In genomic region chr11:52286301-52286957, GRCm38 (mm10) we compare ENCODE assay signal across 12 mouse cellular contexts. TPM values are rescaled to one million over a fixed set of nuclear protein-coding genes. Genes with fewer than 3 reads are reported as not detected.
DNase-seq lines count a peak whose midpoint lies in the region; ATAC-seq and TF ChIP-seq lines count a peak whose summit lies in the region.
"Had no signal": no experiment of that assay in that cellular context is flagged by ENCODE, and none has a peak within 500 bp of the region (broad histone marks: within the 10 kb centered on the region; RNA-seq: fewer than 3 reads in every experiment).

No protein-coding gene starts in this region.

- WGBS in hindbrain, embryonic 11.5 days, result 9% methylated on average over 16 of the region's 16 CpGs
- 17% methylated on average over 16 of the region's 16 CpGs for WGBS in hindbrain, embryonic 16.5 days

- TF ChIP-seq CTCF in brain, embryonic 14.5 days (IDR thresholded peaks at IDR 0.05; ENCODE audit: borderline replicate concordance, extremely low read depth, insufficient read depth, insufficient read length), result no peak

- no peak overlapping the region for H3K4me3 ChIP-seq in hindbrain, embryonic 11.5 days (ENCODE audit: low read depth, low read length)
- H3K4me3 ChIP-seq in hindbrain, embryonic 16.5 days (ENCODE audit: low read length), result no peak overlapping the region

- H3K27me3 ChIP-seq in hindbrain, embryonic 11.5 days (ENCODE audit: control insufficient read depth, insufficient read depth, low read length), result peaks cover 32% of the 10 kb centered on the region
- H3K27me3 ChIP-seq in hindbrain, embryonic 16.5 days (replicated peaks; ENCODE audit: control insufficient read depth, insufficient read depth, low read length), result peaks cover 16% of the 10 kb centered on the region

- no peak overlapping the region for H3K4me2 ChIP-seq in hindbrain, embryonic 11.5 days (replicated peaks; ENCODE audit: low read depth, low read length)
- H3K4me2 ChIP-seq in hindbrain, embryonic 16.5 days (ENCODE audit: low read length), result no peak overlapping the region
- H3K4me2 ChIP-seq: hindbrain, embryonic 14.5 days had no signal

- H3K9me3 ChIP-seq in hindbrain, embryonic 11.5 days (ENCODE audit: control insufficient read depth, low read length), result no peaks in the 10 kb centered on the region
- H3K9me3 ChIP-seq in hindbrain, embryonic 16.5 days (ENCODE audit: control insufficient read depth, low read length), result no peaks in the 10 kb centered on the region
- H3K9me3 ChIP-seq: G1E had no signal

- peaks cover 6% of the 10 kb centered on the region for H3K4me1 ChIP-seq in hindbrain, embryonic 11.5 days (replicated peaks; ENCODE audit: control insufficient read depth, insufficient read depth, low read length)
- H3K4me1 ChIP-seq in hindbrain, embryonic 16.5 days (ENCODE audit: control insufficient read depth, insufficient read depth, low read depth, low read length), result peaks cover 20% of the 10 kb centered on the region

- no peak overlapping the region for H3K27ac ChIP-seq in hindbrain, embryonic 11.5 days (ENCODE audit: low read depth, low read length)
- H3K27ac ChIP-seq in hindbrain, embryonic 16.5 days (ENCODE audit: low read depth, low read length), result no peak overlapping the region
- H3K27ac ChIP-seq: hindbrain, embryonic 14.5 days had no signal

- no peaks in the 10 kb centered on the region for H3K36me3 ChIP-seq in hindbrain, embryonic 11.5 days (ENCODE audit: control insufficient read depth, insufficient read depth, low read length)
- no peaks in the 10 kb centered on the region for H3K36me3 ChIP-seq in hindbrain, embryonic 16.5 days (ENCODE audit: control insufficient read depth, insufficient read depth, low read length)
- H3K36me3 ChIP-seq: G1E had no signal

- TF ChIP-seq POLR2A in brain, embryonic 14.5 days (IDR thresholded peaks at IDR 0.05; ENCODE audit: borderline replicate concordance, extremely low read depth, insufficient read depth, insufficient read length, poor library complexity, severe bottlenecking), result no peak

- no peak overlapping the region for H3K9ac ChIP-seq in hindbrain, embryonic 11.5 days (ENCODE audit: low read depth, low read length)
- no peak overlapping the region for H3K9ac ChIP-seq in hindbrain, embryonic 16.5 days (ENCODE audit: low read depth, low read length)
- H3K9ac ChIP-seq: hindbrain, embryonic 14.5 days had no signal

- DNase-seq in hindbrain, embryonic 11.5 days (ENCODE audit: low spot score), result peak; percentile 30
- peak; percentile 28 for DNase-seq in thymus, postnatal 4 days
- DNase-seq in thymus, postnatal 0 days (ENCODE audit: low spot score), result no peak
- peak; percentile 47 for DNase-seq in brain, embryonic 14.5 days (ENCODE audit: low read depth)
- no peak for DNase-seq in cerebellum, adult 9-10 months
- DNase-seq: cerebellum, postnatal 36 days; kidney, adult 2 months; liver had no signal

- ATAC-seq in hindbrain, embryonic 11.5 days (ENCODE audit: low FRiP score), result no peak
- no peak for ATAC-seq in hindbrain, embryonic 16.5 days
- ATAC-seq in erythroid progenitor cell, adult 5-6 weeks (replicated peaks; ENCODE audit: low FRiP score, poor library complexity, severe bottlenecking), result no peak

RNA-seq across cellular contexts. Expression of gene Tcf7, which starts 3.6 kb away (rescaled TPM):
- polyA plus RNA-seq in hindbrain, embryonic 11.5 days (2014; fragmentation: Nextera tagmentation; extraction: Ambion mirVana), result 6.9 and 7.7 TPM in 2 replicates
- polyA plus RNA-seq in hindbrain, embryonic 16.5 days (2015; fragmentation: Nextera tagmentation; extraction: Ambion mirVana), result 1.2 and 3.1 TPM in 2 replicates
- polyA plus RNA-seq in thymus, postnatal 0 days (2015; fragmentation: Nextera tagmentation; extraction: Ambion mirVana), result 1,084 and 1,272 TPM in 2 replicates
- polyA plus RNA-seq in brain, embryonic 14.5 days (2012; rRNA removed), result 8.2 and 10.3 TPM in 2 replicates
- total RNA-seq in erythroid progenitor cell, adult 5-6 weeks (2015; ENCODE audit: low replicate concordance), result 16.2 and 22.6 TPM in 2 replicates
- 1.4 and 3.3 TPM in 2 replicates for total RNA-seq in erythroid progenitor cell, adult 5-6 weeks (2017; ENCODE audit: low replicate concordance)
- total RNA-seq: G1E had no signal
- polyA plus RNA-seq: G1E had no signal

RNA-seq across cellular contexts. Expression of gene Skp1a, which starts 54.6 kb away (rescaled TPM):
- 1,030 and 1,116 TPM in 2 replicates for polyA plus RNA-seq in hindbrain, embryonic 11.5 days (2014; fragmentation: Nextera tagmentation; extraction: Ambion mirVana)
- polyA plus RNA-seq in hindbrain, embryonic 16.5 days (2015; fragmentation: Nextera tagmentation; extraction: Ambion mirVana), result 1,003 and 1,005 TPM in 2 replicates
- polyA plus RNA-seq in thymus, postnatal 0 days (2015; fragmentation: Nextera tagmentation; extraction: Ambion mirVana), result 1,041 and 1,103 TPM in 2 replicates
- polyA plus RNA-seq in brain, embryonic 14.5 days (2012; rRNA removed), result 231 and 285 TPM in 2 replicates
- total RNA-seq in erythroid progenitor cell, adult 5-6 weeks (2015; ENCODE audit: low replicate concordance), result 103 and 116 TPM in 2 replicates
- total RNA-seq in erythroid progenitor cell, adult 5-6 weeks (2017; ENCODE audit: low replicate concordance), result 69.7 and 95.6 TPM in 2 replicates

Comparison
In these comparisons a context has a peak if more than half of its experiments do, and no peak if none do; other contexts are left out.
1. DNase-seq: peak in hindbrain, embryonic 11.5 days (single experiment), thymus, postnatal 4 days (single experiment) and brain, embryonic 14.5 days (single experiment); none in thymus, postnatal 0 days (single experiment) and cerebellum, adult 9-10 months (single experiment).
2. RNA of gene Tcf7, which starts 3.6 kb away (polyA plus RNA-seq): 1,084 to 1,272 TPM in thymus, postnatal 0 days; 8.2 to 10.3 TPM in brain, embryonic 14.5 days, 6.9 to 7.7 TPM in hindbrain, embryonic 11.5 days and 1.2 to 3.1 TPM in hindbrain, embryonic 16.5 days; every median in the first group is over 10 times any median in the second.